Mouse (Mus musculus) thymus, adult 2 months (tissue): Measurements from ENCODE around the gene Tgfbr2.

Source experiments
- CTCF ChIP-seq: fragments of 200-500 bp; IDR thresholded peaks from 2 replicates; pipeline ENCODE4 v1.5.1; 2012; ENCODE audit warnings: mild to moderate bottlenecking, control low read depth, low read length, moderate library complexity, borderline replicate concordance; ENCODE audit not compliant: control insufficient read depth, poor library complexity, insufficient read depth; ENCODE audit errors: extremely low read depth
- POLR2A ChIP-seq: fragments of 200-500 bp; IDR thresholded peaks from 2 replicates; pipeline ENCODE4 v1.6.1; 2012; ENCODE audit warnings: mild to moderate bottlenecking, low read length, control low read depth, moderate library complexity; ENCODE audit not compliant: control insufficient read depth, poor library complexity, insufficient read depth; ENCODE audit errors: extremely low read depth

DNA sequence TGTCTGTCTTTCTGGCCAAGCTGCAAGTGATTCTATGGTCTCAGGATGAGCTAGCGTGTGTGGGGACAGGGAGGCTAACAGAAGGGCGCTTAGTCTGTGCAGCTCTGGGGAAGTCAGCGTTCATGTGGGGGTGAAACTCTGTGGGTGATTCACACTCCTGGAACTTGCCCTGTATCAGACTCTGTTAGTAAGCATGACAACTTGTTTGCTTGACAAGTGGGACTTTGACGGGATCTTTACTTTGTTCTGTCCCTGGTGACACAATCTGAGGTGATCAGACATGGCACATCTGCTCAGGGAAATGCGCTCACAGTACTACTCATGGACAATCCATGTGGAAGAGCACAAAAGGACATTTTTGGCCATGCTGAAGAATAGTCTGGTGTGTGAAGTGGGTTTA, 87.9 kb downstream of the Tgfbr2 start:
- TF ChIP-seq CTCF, result no peak
- no peak for TF ChIP-seq POLR2A
